Mouse (Mus musculus) kidney, adult 11 months (tissue): ENCODE data around the gene Prss12.
"Not testable (repeated sequence)": the region's sequence is repeated elsewhere in the genome, so short reads cannot be mapped to it uniquely, and the experiment has no call there.

Source experiments
- DNase-seq: peaks from one replicate; pipeline ENCODE4 v3.0.0; 2022

The Prss12 gene

GRCm38 (mm10) chr3:123481266-123481665, 34.6 kb downstream of the Prss12 start:
- DNase-seq = no peak

GRCm38 (mm10) chr3:123491814-123492213, 45.1 kb downstream of the Prss12 start:
- no peak for DNase-seq

GRCm38 (mm10) chr3:123493163-123493562, 46.5 kb downstream of the Prss12 start:
- DNase-seq = no peak

- DNase-seq = no peak
Measured at GRCm38 (mm10) chr3:123495088-123495487, 48.4 kb downstream of the Prss12 start.

- no peak for DNase-seq
Measured at GRCm38 (mm10) chr3:123498787-123499186, 52.1 kb downstream of the Prss12 start.

- not testable (repeated sequence) for DNase-seq
Measured at GRCm38 (mm10) chr3:123501798-123502197, 55.1 kb downstream of the Prss12 start.

GRCm38 (mm10) chr3:123503943-123504342, 57.2 kb downstream of the Prss12 start:
- DNase-seq = no peak

GRCm38 (mm10) chr3:123504783-123505182, 58.1 kb downstream of the Prss12 start:
- no peak for DNase-seq

GRCm38 (mm10) chr3:123505778-123506667, 59.3 kb downstream of the Prss12 start:
- DNase-seq = peak; percentile 39

- DNase-seq = no peak
Measured at GRCm38 (mm10) chr3:123506699-123507662, 60.3 kb downstream of the Prss12 start.

GRCm38 (mm10) chr3:123507663-123508055, 60.9 kb downstream of the Prss12 start:
- DNase-seq = no peak

GRCm38 (mm10) chr3:123508056-123508674, 61.5 kb downstream of the Prss12 start:
- peak; percentile 99 for DNase-seq

- no peak for DNase-seq
Measured at GRCm38 (mm10) chr3:123508675-123509376, 62.1 kb downstream of the Prss12 start.

GRCm38 (mm10) chr3:123511818-123512217, 65.1 kb downstream of the Prss12 start:
- DNase-seq = no peak

- DNase-seq = no peak
Measured at GRCm38 (mm10) chr3:123514886-123515285, 68.2 kb downstream of the Prss12 start.

GRCm38 (mm10) chr3:123515600-123516359, 69.1 kb downstream of the Prss12 start:
- no peak for DNase-seq

GRCm38 (mm10) chr3:123516784-123517183, 70.1 kb downstream of the Prss12 start:
- DNase-seq = no peak

- DNase-seq = no peak
Measured at GRCm38 (mm10) chr3:123526313-123527067, 79.8 kb downstream of the Prss12 start.

- no peak for DNase-seq
Measured at GRCm38 (mm10) chr3:123527806-123528507, 81.2 kb downstream of the Prss12 start.

GRCm38 (mm10) chr3:123531124-123531523, 84.4 kb downstream of the Prss12 start:
- no peak for DNase-seq
